Mouse (Mus musculus): Measurements from ENCODE around the gene Vps9d1. TPM values are rescaled to one million over a fixed set of nuclear protein-coding genes. Genes with fewer than 3 reads are reported as not detected.
A peak's percentile ranks its signal among the peaks of the same experiment; 100 is the strongest.
"Not testable (repeated sequence)": the region's sequence is repeated elsewhere in the genome, so short reads cannot be mapped to it uniquely, and the experiment has no call there.

The Vps9d1 gene
- total RNA-seq, 2 experiments from 2014 or later, result 29.9 to 31.2 TPM

- DNase-seq (ENCODE audit: low spot score), result peak; percentile 88
- intact Hi-C loops (cut with DNase I), result no loop called here
Measured at GRCm38 (mm10) chr8:123224278-123225266, 29.6 kb downstream of the Vps9d1 start, which contains the start of gene Cdk10. TSS of gene Cdk10 (plus strand) at chr8:123224842.

DNA sequence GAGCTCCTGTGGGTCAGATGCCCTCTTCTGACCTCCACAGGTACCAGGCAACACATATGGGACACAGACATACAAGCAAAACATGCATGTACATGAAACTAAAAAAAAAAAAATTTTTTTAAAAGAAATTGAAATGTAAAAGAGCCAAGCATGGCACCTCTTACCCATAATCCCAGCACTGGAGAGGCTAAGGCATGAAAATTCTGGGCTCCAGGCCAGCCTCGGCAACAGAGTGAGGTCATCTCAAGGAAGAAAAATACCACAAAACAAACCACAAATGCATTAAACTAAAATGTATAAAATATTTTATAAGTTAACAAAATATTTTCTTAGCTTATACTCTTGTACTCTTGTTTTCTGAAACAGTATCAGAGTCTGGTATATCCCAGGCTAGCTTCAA, 33.2 kb downstream of the Vps9d1 start:
- no peak for DNase-seq (ENCODE audit: low spot score)
- intact Hi-C loops (cut with DNase I), result no loop called here

GRCm38 (mm10) chr8:123215430-123215829, 38.7 kb downstream of the Vps9d1 start:
- intact Hi-C loops (cut with DNase I), result loop anchor here (5.0 kb wide), 1 partner anchor 77 kb away; no protein-coding TSS in a partner anchor
- DNase-seq (ENCODE audit: low spot score), result no peak

DNA sequence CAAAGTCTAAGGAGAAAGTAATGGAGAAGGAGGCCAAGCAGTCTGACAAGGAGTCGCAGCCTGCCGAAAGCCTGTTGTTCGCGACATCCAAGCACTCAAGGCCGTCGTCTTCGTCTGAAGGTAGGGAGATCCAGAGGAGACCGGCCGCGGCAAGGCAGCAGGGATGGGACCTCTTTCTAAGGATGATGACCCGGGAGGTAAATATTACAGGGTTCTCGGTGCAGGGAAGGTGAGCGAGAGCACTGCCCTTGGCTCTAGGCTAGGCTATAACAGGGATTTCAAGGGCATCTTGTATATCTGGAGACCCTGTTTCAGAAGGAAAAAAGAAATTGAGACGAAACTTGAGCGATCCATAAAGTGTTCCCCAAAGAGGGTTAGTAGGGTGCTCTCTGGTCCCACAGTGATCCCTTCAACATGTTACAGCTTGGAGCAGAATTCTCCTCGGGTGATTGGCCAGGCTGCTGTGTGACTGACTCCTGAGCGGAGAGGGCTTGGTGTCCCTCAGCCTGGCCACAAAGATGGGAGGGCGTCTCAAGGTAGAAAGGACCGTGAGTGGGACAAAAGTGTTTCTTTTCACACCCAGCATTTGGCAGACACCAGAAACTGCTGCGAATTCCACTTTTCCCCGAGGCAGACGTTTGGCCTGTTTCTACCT, 40.9 kb downstream of the Vps9d1 start:
- intact Hi-C loops (cut with DNase I), result loop anchor here (5.0 kb wide), 1 partner anchor 39 kb away; the partner anchor contains the start of genes Vps9d1 and Zfp276

GRCm38 (mm10) chr8:123212321-123213117, 41.6 kb downstream of the Vps9d1 start, which contains the start of the genes Chmp1a and Spata33:
TSS of gene Chmp1a (minus strand) at chr8:123212763.
TSS of gene Spata33 (plus strand) at chr8:123212832.
- intact Hi-C loops (cut with DNase I), result loop anchor here (5.0 kb wide), 1 partner anchor 40 kb away; the partner anchor contains the start of genes Vps9d1 and Zfp276
- DNase-seq (ENCODE audit: low spot score), result peak; percentile 73

More for the DNA sequence above, 40.9 kb downstream of the Vps9d1 start:
- DNase-seq (ENCODE audit: low spot score), result no peak

DNA sequence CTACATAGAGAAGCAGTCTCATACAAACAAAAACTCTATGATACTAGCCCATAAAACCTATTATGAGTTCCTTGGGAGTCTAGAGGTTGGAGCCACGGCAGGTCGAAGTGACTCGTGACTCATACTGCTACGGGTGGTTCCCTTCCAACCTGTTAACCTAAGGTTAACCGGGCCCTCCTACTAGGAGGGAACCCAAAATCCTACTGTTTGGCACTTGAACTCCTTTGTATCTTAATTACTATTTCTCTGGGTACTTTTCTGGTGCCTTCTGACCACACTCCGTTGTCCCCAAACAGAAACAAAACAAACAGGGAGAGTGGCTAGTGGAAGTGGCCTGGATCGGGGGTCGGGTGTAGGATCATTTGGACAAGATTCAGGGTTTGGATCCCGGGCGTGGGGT, 42.3 kb downstream of the Vps9d1 start:
- intact Hi-C loops (cut with DNase I), result loop anchor here (5.0 kb wide), 1 partner anchor 40 kb away; the partner anchor contains the start of genes Vps9d1 and Zfp276

DNA sequence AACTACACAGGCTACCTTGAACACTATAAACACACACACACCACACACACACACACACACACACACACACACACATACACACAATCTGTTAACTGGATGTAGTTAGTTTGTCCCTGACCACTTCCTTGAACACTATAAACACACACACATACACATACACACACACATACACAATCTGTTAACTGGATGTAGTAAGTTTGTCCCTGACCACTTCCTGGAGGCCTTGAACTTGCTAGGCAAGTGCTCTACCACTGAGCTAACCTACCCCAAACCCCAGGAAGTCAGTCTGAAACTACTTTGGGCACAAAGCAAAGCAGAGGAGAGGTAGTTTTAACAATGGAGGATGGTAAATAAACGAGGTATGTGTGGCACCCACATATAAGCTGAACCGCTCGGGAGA, 50.6 kb downstream of the Vps9d1 start:
- intact Hi-C loops (cut with DNase I), result loop anchor here (10.0 kb wide), 2 partner anchors 299 to 369 kb away; no protein-coding TSS in a partner anchor
- no peak for DNase-seq (ENCODE audit: low spot score)

More for the DNA sequence above, 42.3 kb downstream of the Vps9d1 start:
- DNase-seq (ENCODE audit: low spot score), result no peak

DNA sequence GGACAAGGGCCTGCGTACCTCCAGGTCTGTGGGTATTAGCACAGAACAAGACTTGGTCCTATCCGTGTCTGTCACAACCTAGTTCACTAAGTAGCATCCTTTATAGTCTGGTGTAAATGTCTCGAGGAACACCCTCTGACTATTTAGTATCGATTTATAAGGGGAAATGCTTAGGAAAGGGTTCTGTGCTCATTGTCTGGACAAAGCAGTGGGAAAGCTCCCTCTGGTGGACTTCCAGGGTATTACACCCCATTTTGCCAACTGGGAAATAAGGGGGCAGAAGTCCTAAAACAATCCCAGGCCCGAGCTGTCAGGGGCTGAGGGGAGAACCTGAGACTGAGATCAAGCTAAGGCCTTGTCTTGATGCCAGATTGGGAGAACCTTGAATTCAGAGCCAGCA, 51.9 kb downstream of the Vps9d1 start:
- DNase-seq (ENCODE audit: low spot score), result peak; percentile 22
- intact Hi-C loops (cut with DNase I), result loop anchor here (1.0 to 10.0 kb wide), 3 partner anchors 96 to 367 kb away; no protein-coding TSS in a partner anchor

- intact Hi-C loops (cut with DNase I), result loop anchor here (10.0 kb wide), 2 partner anchors 295 to 365 kb away; no protein-coding TSS in a partner anchor
- DNase-seq (ENCODE audit: low spot score), result no peak
Measured at GRCm38 (mm10) chr8:123199864-123200263, 54.3 kb downstream of the Vps9d1 start.

DNA sequence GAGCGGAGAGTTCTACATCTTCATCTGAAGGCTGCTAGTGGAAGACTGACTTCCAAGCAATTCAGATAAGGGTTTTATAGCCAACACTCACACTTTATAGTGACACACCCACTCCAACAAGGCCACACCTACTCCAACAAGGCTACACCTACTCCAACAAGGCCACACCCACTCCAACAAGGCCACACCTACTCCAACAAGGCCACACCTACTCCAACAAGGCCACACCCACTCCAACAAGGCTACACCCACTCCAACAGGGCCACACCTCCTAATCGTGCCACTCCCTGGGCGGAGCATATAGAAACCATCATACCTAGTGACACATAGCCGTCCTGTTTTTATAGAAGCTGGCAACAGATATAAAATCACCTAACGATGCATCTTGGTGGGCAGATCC, 57.1 kb downstream of the Vps9d1 start:
- DNase-seq (ENCODE audit: low spot score); intact Hi-C loops (cut with DNase I): not testable (repeated sequence)

GRCm38 (mm10) chr8:123193771-123194170, 60.4 kb downstream of the Vps9d1 start:
- no peak for DNase-seq (ENCODE audit: low spot score)
- intact Hi-C loops (cut with DNase I), result no loop called here

Other genes with a start within 250 kb of the Vps9d1 start
- 10 to 100 TPM; 63.7 to 73.0 TPM for gene Ankrd11, start 212.1 kb downstream of the Vps9d1 start, total RNA-seq (2021)
- gene Spg7, start 191.4 kb downstream of the Vps9d1 start, total RNA-seq (2021), result 10 to 100 TPM; 77.4 to 78.7 TPM
- 100 to 1,000 TPM; 426 to 434 TPM for gene Rpl13, start 152.0 kb downstream of the Vps9d1 start, total RNA-seq (2021)
- under 1 TPM; 0.36 to 0.39 TPM for gene Cpne7, start 137.0 kb downstream of the Vps9d1 start, total RNA-seq (2021)
- gene Sult5a1, start 96.0 kb downstream of the Vps9d1 start, total RNA-seq (2021), result 1 to 10 TPM in 1 of 2 experiments, under 1 TPM in 1; 0.56 to 1.1 TPM
- 10 to 100 TPM; 29.6 to 30.7 TPM for gene Dpep1, start 68.1 kb downstream of the Vps9d1 start, total RNA-seq (2021)
- 10 to 100 TPM; 57.1 to 68.6 TPM for gene Chmp1a, start 41.6 kb downstream of the Vps9d1 start, total RNA-seq (2021)
- 10 to 100 TPM; 30.2 to 30.6 TPM for gene Spata33, start 41.5 kb downstream of the Vps9d1 start, total RNA-seq (2021)
- 10 to 100 TPM; 22.7 to 24.3 TPM for gene Cdk10, start 29.5 kb downstream of the Vps9d1 start, total RNA-seq (2021)
- gene Spata2l, start 18.1 kb downstream of the Vps9d1 start, total RNA-seq (2021), result 1 to 10 TPM; 5.9 to 6.8 TPM
- gene Zfp276, start 153 bp downstream of the Vps9d1 start, total RNA-seq (2021), result 10 to 100 TPM; 11.9 to 12.1 TPM
- 1 to 10 TPM; 1.7 to 3.0 TPM for gene Fanca, start 64.2 kb upstream of the Vps9d1 start, total RNA-seq (2021)
- under 1 TPM; 0.10 to 0.20 TPM for gene Spire2, start 78.4 kb upstream of the Vps9d1 start, total RNA-seq (2021)
- gene Tcf25, start 119.4 kb upstream of the Vps9d1 start, total RNA-seq (2021), result 100 to 1,000 TPM; 113 to 157 TPM
- not detected for gene Mc1r, start 152.8 kb upstream of the Vps9d1 start, total RNA-seq (2021)
- under 1 TPM; 0.25 to 0.34 TPM for gene Tubb3, start 157.1 kb upstream of the Vps9d1 start, total RNA-seq (2021)
- gene Def8, start 169.2 kb upstream of the Vps9d1 start, total RNA-seq (2021), result 10 to 100 TPM; 56.9 to 59.6 TPM
- 10 to 100 TPM; 58.0 to 58.2 TPM for gene Afg3l1, start 223.6 kb upstream of the Vps9d1 start, total RNA-seq (2021)